Mouse (Mus musculus) liver, embryonic 14.5 days (tissue): Measurements from ENCODE around the gene Xylt1.

Experiments
- CTCF ChIP-seq: IDR thresholded peaks from 2 replicates; pipeline ENCODE4 v1.5.1; 2016; ENCODE audit warnings: antibody characterized with exemption, low read depth, control low read depth
- EP300 ChIP-seq: IDR thresholded peaks from 2 replicates; pipeline ENCODE4 v1.6.1; 2016; ENCODE audit warnings: antibody characterized with exemption, low read depth

DNA sequence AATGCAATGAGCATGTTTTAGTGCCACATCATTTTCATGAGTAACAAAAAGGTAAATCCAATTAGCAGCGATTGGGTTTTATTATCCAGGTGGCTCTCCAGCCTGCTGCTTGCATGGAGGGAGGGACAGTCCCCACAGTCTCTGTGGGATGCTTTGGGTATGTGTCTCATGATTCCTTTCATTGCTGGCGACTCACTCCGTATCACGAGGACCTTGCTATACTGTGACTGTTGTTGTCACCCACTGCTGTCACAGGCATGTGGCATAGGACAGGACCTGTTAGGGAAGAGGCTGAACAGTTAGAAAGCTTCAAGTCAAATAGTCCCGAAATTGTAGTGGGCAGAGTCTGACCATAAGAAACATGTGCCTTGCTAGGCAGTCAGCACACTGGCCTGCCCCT, 234.1 kb downstream of the Xylt1 start:
- no peak for TF ChIP-seq EP300
- no peak for TF ChIP-seq CTCF
